Mouse (Mus musculus): ENCODE results near the gene Klhdc9. TPM values are rescaled to one million over a fixed set of nuclear protein-coding genes. Genes with fewer than 3 reads are reported as not detected.

Klhdc9 gene
- polyA plus RNA-seq, 1 experiment from 2014 or later: 4.6 TPM

DNA sequence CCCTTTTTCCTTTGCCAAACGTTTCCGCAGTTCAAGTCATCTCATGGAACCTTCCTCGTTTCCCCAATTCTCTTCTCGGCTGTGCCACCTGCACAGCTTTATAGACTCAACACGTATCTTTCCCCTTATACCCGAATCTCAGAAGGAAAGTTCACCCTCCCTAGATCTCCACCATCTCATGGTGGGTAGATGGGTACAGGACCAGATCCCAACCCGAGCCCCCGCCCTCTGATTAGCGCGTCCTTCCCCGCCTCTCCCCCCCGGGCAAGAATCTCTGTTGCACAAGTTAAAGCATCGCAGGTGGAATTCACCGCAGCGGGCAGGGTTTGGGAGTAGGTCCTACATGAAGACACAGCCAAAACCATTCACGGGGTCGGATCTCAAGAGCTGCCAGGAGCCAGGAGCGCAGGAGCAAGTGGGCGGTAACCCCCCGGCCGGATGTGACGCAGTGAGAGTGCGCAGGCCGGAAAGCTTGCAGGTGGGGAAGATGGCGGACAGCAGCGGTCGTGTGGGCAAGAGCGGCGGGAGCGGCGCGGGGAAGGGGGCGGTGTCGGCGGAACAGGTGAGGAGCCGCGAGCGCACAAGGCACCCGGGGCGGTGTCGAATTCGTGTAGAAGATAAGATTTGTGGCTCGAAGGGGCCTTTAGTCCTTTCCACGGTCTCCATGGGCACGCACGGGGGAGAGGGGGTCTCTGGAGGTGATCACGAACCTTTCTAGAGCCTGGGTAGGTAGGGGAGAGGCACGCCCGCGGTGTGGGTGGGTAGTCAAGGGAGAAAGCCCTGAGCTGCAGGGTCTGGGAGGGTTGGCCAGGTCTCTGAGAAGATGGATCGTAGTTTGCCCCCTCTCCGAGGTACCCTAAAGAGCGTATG lies 15.1 kb downstream of the Klhdc9 start, which contains the start of the genes Nit1 and Pfdn2:
Nit1 (minus strand) TSS at position 422 of the 870 bp plus-strand sequence.
Pfdn2 (plus strand) TSS at position 446 of the 870 bp plus-strand sequence.
- Histone ChIP-seq H3K4me1 (ENCODE audit: control insufficient read depth, insufficient read depth, low read length) (peaks cover 32% of the 10 kb centered on the region), H3K9ac (ENCODE audit: low read depth, low read length) (peak within 1 kb of the TSS; percentile 84), H3K27me3 (ENCODE audit: control insufficient read depth, insufficient read depth, low read depth, low read length) (no peaks in the 10 kb centered on the region), H3K36me3 (ENCODE audit: control insufficient read depth, insufficient read depth, low read length) (peaks cover 9% of the 10 kb centered on the region), H3K4me2 (ENCODE audit: low read length) (peak within 1 kb of the TSS; percentile 75), H3K9me3 (replicated peaks; ENCODE audit: control insufficient read depth, low read length, poor library complexity, severe bottlenecking) (peaks cover 5% of the 10 kb centered on the region), H3K4me3 (ENCODE audit: low read depth, low read length) (peak within 1 kb of the TSS; percentile 84), H3K27ac (ENCODE audit: low read length) (peak within 1 kb of the TSS; percentile 72)
- WGBS: 1% methylated on average over 53 of the region's 53 CpGs
- ATAC-seq: peak; percentile 94

GRCm38 (mm10) chr1:171344715-171345114 lies 15.9 kb downstream of the Klhdc9 start:
- Histone ChIP-seq H3K9me3 (replicated peaks; ENCODE audit: control insufficient read depth, low read length, poor library complexity, severe bottlenecking) (peaks cover 5% of the 10 kb centered on the region), H3K4me1 (ENCODE audit: control insufficient read depth, insufficient read depth, low read length) (peaks cover 32% of the 10 kb centered on the region), H3K9ac (ENCODE audit: low read depth, low read length) (peak overlapping the region; percentile 84), H3K4me2 (ENCODE audit: low read length) (peak overlapping the region; percentile 75), H3K36me3 (ENCODE audit: control insufficient read depth, insufficient read depth, low read length) (peaks cover 9% of the 10 kb centered on the region), H3K27me3 (ENCODE audit: control insufficient read depth, insufficient read depth, low read depth, low read length) (no peaks in the 10 kb centered on the region), H3K27ac (ENCODE audit: low read length) (no peak overlapping the region), H3K4me3 (ENCODE audit: low read depth, low read length) (peak overlapping the region; percentile 84)
- ATAC-seq: 0 out of 2 replicates have a peak, but pooled peaks have one; percentile 4
- WGBS: 82% methylated on average over 9 of the region's 9 CpGs

GRCm38 (mm10) chr1:171343922-171344677 lies 16.5 kb downstream of the Klhdc9 start:
- H3K4me3 ChIP-seq (ENCODE audit: low read depth, low read length): peak overlapping the region; percentile 84
- peak overlapping the region; percentile 75 for H3K4me2 ChIP-seq (ENCODE audit: low read length)
- no peak overlapping the region for H3K27ac ChIP-seq (ENCODE audit: low read length)
- peaks cover 30% of the 10 kb centered on the region for H3K4me1 ChIP-seq (ENCODE audit: control insufficient read depth, insufficient read depth, low read length)
- peaks cover 10% of the 10 kb centered on the region for H3K36me3 ChIP-seq (ENCODE audit: control insufficient read depth, insufficient read depth, low read length)
- peaks cover 5% of the 10 kb centered on the region for H3K9me3 ChIP-seq (replicated peaks; ENCODE audit: control insufficient read depth, low read length, poor library complexity, severe bottlenecking)
- no peak for ATAC-seq
- 87% methylated on average over 9 of the region's 9 CpGs for WGBS
- H3K9ac ChIP-seq (ENCODE audit: low read depth, low read length): 0 out of 2 replicates have a peak overlapping the region, but pooled peaks have one; percentile 84
- no peaks in the 10 kb centered on the region for H3K27me3 ChIP-seq (ENCODE audit: control insufficient read depth, insufficient read depth, low read depth, low read length)

- peaks cover 5% of the 10 kb centered on the region for H3K9me3 ChIP-seq (replicated peaks; ENCODE audit: control insufficient read depth, low read length, poor library complexity, severe bottlenecking)
- no peak for ATAC-seq
- no peak overlapping the region for H3K4me2 ChIP-seq (ENCODE audit: low read length)
- no peaks in the 10 kb centered on the region for H3K27me3 ChIP-seq (ENCODE audit: control insufficient read depth, insufficient read depth, low read depth, low read length)
- 94% methylated on average over 16 of the region's 16 CpGs for WGBS
- H3K27ac ChIP-seq (ENCODE audit: low read length): no peak overlapping the region
- H3K4me3 ChIP-seq (ENCODE audit: low read depth, low read length): no peak overlapping the region
- H3K4me1 ChIP-seq (ENCODE audit: control insufficient read depth, insufficient read depth, low read length): peaks cover 25% of the 10 kb centered on the region
- no peak overlapping the region for H3K9ac ChIP-seq (ENCODE audit: low read depth, low read length)
- H3K36me3 ChIP-seq (ENCODE audit: control insufficient read depth, insufficient read depth, low read length): peaks cover 19% of the 10 kb centered on the region
Observed at GRCm38 (mm10) chr1:171342262-171343207, 18.1 kb downstream of the Klhdc9 start.

DNA sequence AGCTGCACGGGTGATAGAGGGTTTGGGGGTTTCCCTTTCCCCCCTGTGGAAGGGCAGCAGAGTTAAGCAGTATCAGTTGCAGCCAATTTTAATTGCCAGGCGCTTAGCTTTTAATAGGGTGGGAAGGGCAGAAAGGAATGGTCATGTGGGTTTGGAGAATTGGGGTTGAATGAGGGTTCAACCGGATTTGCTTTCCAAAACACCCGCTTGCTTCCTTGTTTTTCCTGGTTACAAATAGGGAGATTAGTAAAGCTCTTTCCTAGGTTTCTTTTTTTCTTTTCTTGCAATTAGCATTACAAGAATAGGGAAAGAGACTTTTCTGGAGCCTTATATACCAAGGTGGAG lies 30.4 kb downstream of the Klhdc9 start:
- no peaks in the 10 kb centered on the region for H3K27me3 ChIP-seq (ENCODE audit: control insufficient read depth, insufficient read depth, low read depth, low read length)
- H3K27ac ChIP-seq (ENCODE audit: low read length): peak overlapping the region; percentile 99
- H3K4me2 ChIP-seq (ENCODE audit: low read length): peak overlapping the region; percentile 92
- H3K4me3 ChIP-seq (ENCODE audit: low read depth, low read length): peak overlapping the region; percentile 63
- 0 out of 2 replicates have a peak, but pooled peaks have one; percentile 6 for ATAC-seq
- peaks cover 2% of the 10 kb centered on the region; the same call in 1 of the 2 replicates for H3K36me3 ChIP-seq (ENCODE audit: control insufficient read depth, insufficient read depth, low read length)
- 0% methylated on average over 4 of the region's 4 CpGs for WGBS
- H3K4me1 ChIP-seq (ENCODE audit: control insufficient read depth, insufficient read depth, low read length): peaks cover 40% of the 10 kb centered on the region
- no peaks in the 10 kb centered on the region for H3K9me3 ChIP-seq (replicated peaks; ENCODE audit: control insufficient read depth, low read length, poor library complexity, severe bottlenecking)
- peak overlapping the region; percentile 97 for H3K9ac ChIP-seq (ENCODE audit: low read depth, low read length)

DNA sequence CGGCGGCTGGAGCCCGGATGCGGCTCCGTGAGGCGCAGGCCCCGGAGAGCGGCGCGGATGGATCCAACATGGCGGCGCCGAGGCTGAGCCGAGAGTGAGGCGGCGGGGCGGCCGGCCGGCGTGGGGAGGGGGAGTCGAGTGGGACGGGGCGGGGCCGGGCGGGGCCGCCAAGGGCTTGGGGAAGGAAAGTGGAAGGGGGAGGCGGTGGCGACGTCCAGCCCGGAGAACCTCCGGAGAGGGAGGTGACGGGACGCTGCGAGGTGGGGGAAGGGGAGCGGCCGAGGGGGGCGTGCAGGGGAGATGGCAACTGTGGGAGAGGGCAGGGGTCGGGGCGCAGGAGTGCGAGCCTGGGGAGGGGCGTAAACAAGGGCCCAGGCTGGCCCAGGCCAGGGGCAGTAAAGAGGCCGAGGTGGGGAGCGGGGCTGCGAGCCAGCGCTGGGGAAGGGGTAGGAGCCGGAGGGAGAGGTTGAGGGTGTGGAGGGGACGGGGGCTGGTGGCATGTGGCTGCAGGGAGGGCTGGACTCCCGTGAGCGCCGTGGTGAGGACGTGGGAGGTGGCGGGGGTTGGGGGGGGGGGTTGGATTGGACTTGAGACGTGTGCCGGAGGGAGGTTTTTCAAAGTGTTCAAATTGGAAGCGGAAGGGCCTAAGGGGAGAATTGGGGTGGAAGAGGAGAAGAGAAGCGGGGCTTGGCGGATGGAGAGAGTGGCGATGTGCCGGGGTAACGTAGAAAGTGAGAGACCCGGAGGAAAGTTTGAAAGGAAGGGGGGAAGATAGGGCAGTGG lies 31.0 kb downstream of the Klhdc9 start:
- WGBS: under 1% methylated on average over 28 of the region's 61 CpGs

DNA sequence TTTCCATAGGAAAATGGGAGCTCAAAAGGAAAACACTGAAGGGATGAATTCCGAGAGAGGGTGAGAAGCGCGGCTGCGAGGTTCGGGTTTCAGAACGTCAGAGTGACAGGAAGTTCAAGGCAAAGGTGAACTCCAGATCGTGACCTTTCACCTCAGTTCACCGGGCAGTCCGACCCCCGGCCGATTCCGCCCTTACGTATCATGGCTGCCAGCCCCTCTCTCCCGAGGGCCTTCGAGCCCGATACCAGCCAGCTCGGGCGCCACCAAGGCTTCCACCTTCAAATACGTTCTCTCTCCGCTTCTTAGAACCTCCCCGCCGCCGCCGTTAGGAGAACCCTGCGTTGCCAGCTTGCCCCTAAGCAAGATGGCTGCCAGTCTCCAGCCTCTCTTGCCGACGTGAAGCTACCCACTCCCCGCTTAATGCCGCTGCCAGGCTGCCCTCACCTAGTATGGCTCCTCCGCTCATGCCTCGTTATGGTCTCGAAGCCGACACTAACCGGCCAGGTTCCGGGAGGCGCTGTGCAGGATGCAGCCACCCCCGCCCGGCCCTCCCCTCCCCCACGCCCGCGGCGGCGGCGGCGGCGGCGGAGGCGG lies 31.7 kb downstream of the Klhdc9 start, which contains the start of gene Dedd:
Dedd (plus strand) TSS at position 307 of the 594 bp plus-strand sequence.
- Histone ChIP-seq H3K4me2 (ENCODE audit: low read length) (peak within 1 kb of the TSS; percentile 92), H3K36me3 (ENCODE audit: control insufficient read depth, insufficient read depth, low read length) (peaks cover 2% of the 10 kb centered on the region; the same call in 1 of the 2 replicates), H3K4me1 (ENCODE audit: control insufficient read depth, insufficient read depth, low read length) (peaks cover 40% of the 10 kb centered on the region), H3K27me3 (ENCODE audit: control insufficient read depth, insufficient read depth, low read depth, low read length) (no peaks in the 10 kb centered on the region), H3K9ac (ENCODE audit: low read depth, low read length) (peak within 1 kb of the TSS; percentile 97), H3K4me3 (ENCODE audit: low read depth, low read length) (peak within 1 kb of the TSS; percentile 63), H3K27ac (ENCODE audit: low read length) (peak within 1 kb of the TSS; percentile 99), H3K9me3 (replicated peaks; ENCODE audit: control insufficient read depth, low read length, poor library complexity, severe bottlenecking) (no peaks in the 10 kb centered on the region)
- WGBS: under 1% methylated on average over 38 of the region's 48 CpGs
- ATAC-seq: peak; percentile 96

More for the DNA sequence above, 31.0 kb downstream of the Klhdc9 start:
- Histone ChIP-seq H3K4me3 (ENCODE audit: low read depth, low read length) (peak overlapping the region; percentile 63), H3K9me3 (replicated peaks; ENCODE audit: control insufficient read depth, low read length, poor library complexity, severe bottlenecking) (no peaks in the 10 kb centered on the region), H3K9ac (ENCODE audit: low read depth, low read length) (peak overlapping the region; percentile 97), H3K4me2 (ENCODE audit: low read length) (peak overlapping the region; percentile 92), H3K27me3 (ENCODE audit: control insufficient read depth, insufficient read depth, low read depth, low read length) (no peaks in the 10 kb centered on the region), H3K36me3 (ENCODE audit: control insufficient read depth, insufficient read depth, low read length) (peaks cover 2% of the 10 kb centered on the region; the same call in 1 of the 2 replicates), H3K4me1 (ENCODE audit: control insufficient read depth, insufficient read depth, low read length) (peaks cover 40% of the 10 kb centered on the region), H3K27ac (ENCODE audit: low read length) (peak overlapping the region; percentile 99)
- ATAC-seq: peak; percentile 85

All from midbrain, embryonic 16.5 days (tissue).